Mouse (Mus musculus) thymus, adult 2 months (tissue): ENCODE data around the gene Tead4.

Source experiments
- CTCF ChIP-seq: fragments of 200-500 bp; IDR thresholded peaks from 2 replicates; pipeline ENCODE4 v1.5.1; 2012; ENCODE audit warnings: mild to moderate bottlenecking, control low read depth, low read length, moderate library complexity, borderline replicate concordance; ENCODE audit not compliant: control insufficient read depth, poor library complexity, insufficient read depth; ENCODE audit errors: extremely low read depth
- POLR2A ChIP-seq: fragments of 200-500 bp; IDR thresholded peaks from 2 replicates; pipeline ENCODE4 v1.6.1; 2012; ENCODE audit warnings: mild to moderate bottlenecking, low read length, control low read depth, moderate library complexity; ENCODE audit not compliant: control insufficient read depth, poor library complexity, insufficient read depth; ENCODE audit errors: extremely low read depth

DNA sequence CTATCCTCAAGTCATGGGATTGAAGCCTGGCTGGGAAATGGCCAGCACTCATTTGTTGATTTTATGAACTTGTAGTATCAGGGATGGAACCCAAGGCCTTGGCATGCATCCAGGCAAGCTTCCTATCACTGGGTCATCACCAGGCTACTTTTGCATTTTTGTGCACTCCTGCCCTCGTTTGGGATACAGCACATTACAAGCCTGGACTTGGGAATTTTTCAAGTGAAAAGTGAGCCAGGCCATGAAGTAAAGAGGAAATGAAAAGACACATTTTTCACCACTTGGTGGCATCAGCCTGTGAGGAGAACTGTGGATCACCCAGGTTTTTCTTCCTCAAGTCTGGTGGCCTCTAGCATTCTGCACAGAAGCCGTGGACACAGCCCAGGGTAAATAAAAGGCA lies 117.1 kb downstream of the Tead4 start:
- TF ChIP-seq CTCF: no peak
- TF ChIP-seq POLR2A: no peak
